Mouse (Mus musculus) right cerebral cortex, postnatal 14 days (tissue): Measurements from ENCODE around the gene Naa40.

Source experiments
- DNase-seq: peaks from one replicate; pipeline ENCODE4 v3.0.0; 2022

Gene Naa40

DNA sequence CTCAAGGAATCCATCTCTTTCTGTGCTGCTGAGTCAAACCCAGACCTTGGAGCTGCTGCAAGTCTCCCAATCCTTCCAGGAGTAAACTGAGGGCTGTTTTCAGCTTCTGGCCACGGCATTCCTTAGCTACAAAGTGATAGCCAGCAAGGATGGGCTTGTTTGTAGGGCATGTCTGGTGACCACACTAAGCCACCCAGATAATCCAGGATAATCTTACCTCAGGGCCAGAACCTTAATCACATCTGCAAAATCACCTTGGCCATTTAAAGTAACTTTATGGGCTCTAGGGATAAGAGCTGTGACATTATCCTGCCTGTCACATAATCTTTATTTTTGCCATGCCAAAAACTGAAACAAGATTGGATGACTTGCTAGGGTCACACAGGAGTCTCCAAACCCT lies 28.8 kb downstream of the Naa40 start:
- DNase-seq, result no peak

DNA sequence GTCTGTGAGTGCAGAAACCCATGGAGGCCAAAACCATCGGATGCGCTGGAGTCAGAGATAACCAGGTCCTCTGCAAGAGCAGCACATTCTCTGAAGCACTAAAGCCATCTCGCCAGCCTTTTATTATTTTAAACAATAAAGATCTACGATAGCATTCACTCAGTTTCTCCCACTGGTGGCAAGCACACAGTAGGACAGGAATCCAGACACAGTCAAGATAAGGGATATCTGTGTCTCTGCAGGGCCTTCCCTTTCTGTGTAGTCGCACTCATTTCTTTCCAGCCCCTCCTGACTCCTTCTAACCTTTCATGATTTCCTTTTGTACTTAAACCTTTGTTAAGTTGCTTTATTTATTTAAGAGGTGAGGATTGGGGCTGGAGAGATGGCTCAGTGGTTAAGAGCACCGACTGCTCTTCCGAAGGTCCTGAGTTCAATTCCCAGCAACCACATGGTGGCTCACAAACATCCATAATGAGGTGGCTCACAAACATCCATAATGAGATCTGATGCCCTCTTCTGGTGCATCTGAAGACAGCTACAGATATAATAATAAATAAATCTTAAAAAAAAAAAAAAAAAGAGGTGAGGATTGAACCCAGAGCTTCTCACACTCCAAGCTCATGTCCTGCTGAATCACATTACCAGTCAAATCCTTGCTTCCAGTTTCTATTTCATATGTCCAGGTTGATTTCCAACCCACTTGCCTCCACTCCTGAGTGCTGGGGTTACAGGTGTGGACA lies 30.9 kb downstream of the Naa40 start:
- no peak for DNase-seq

GRCm38 (mm10) chr19:7205753-7206736 lies 34.9 kb downstream of the Naa40 start, which contains the start of gene Otub1:
TSS of gene Otub1 (minus strand) at chr19:7206316.
- DNase-seq, result peak; percentile 88

GRCm38 (mm10) chr19:7205326-7205725 lies 35.7 kb downstream of the Naa40 start:
- no peak for DNase-seq

GRCm38 (mm10) chr19:7204898-7205297 lies 36.1 kb downstream of the Naa40 start:
- DNase-seq, result no peak

DNA sequence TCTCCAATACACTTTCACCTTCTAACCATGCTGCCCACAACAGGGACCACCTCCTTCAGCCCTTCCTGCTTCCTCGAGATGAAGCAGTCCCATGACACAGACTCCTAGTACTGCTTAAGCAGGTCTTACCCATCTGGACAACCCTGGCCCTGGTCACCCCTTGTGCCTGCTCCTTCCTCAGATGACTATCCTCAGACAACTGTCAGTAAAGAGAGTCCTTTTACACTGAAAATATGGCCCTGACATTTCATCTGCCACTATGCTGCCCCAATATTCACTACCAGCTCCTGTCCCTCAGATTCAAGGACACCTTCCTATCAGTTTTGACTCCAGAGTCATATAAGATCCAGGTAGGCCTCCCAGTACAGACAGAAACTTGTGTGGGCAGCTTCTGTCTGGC lies 40.6 kb downstream of the Naa40 start:
- DNase-seq, result no peak

DNA sequence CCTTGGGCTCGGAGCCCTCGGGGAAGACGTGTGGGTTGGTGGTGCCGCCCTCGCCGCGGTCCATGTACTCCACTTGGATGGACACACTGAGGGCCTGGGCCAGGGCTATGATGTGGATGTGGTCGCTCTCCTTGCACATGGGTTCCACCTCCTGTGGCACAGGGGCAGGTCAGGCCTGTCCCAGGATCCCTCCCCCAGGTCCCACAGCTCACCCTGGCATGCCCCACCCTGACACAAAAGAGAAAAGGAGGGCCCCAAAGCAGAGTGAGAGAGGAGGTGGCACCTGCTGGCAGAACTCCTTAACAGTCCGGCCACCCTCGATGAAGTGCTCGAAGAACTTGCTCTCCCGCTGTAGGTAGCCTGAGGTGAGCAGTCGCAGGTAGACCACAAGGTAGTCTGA lies 41.9 kb downstream of the Naa40 start:
- no peak for DNase-seq

DNA sequence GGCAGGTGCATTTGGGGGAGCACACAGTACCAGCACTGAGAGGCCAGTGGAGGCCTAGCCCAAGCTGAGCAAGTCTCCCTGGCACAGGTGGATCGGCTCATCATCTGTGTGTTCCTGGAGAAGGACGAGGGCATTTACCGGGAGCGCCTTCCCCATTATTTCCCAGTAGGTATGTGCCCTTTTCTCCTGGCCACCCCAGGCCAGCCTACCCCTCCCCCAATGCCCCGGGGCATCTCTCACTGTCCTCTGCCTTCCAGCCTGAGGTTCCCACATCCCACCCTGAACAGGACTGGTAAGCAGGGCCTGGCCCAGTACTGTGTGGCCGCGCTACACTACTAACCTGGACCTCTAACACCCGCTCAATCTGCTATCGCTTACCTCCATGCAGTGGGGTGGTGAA lies 43.5 kb downstream of the Naa40 start:
- no peak for DNase-seq

DNA sequence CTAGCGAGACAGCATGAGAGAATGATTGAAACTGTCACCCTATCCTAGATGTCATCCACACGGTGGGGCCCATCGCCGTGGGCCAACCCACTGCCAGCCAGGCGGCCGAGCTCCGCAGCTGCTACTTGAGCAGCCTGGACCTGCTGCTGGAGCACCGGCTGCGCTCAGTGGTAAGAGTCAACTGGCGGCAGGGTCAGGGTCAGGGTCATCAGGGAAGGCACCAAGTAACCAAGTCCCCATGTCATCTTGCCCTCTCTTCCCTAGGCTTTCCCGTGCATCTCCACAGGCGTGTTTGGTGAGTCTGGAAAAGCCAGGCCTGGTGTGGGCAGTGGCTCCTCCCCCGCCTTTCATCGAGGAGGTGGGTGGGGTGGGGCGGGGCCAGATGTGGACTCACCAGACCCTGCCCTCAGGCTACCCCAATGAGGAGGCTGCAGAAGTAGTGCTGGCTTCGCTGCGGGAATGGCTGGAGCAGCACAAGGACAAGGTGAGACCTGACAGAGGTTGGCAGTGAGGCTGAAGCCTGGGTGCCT lies 44.2 kb downstream of the Naa40 start:
- no peak for DNase-seq

DNA sequence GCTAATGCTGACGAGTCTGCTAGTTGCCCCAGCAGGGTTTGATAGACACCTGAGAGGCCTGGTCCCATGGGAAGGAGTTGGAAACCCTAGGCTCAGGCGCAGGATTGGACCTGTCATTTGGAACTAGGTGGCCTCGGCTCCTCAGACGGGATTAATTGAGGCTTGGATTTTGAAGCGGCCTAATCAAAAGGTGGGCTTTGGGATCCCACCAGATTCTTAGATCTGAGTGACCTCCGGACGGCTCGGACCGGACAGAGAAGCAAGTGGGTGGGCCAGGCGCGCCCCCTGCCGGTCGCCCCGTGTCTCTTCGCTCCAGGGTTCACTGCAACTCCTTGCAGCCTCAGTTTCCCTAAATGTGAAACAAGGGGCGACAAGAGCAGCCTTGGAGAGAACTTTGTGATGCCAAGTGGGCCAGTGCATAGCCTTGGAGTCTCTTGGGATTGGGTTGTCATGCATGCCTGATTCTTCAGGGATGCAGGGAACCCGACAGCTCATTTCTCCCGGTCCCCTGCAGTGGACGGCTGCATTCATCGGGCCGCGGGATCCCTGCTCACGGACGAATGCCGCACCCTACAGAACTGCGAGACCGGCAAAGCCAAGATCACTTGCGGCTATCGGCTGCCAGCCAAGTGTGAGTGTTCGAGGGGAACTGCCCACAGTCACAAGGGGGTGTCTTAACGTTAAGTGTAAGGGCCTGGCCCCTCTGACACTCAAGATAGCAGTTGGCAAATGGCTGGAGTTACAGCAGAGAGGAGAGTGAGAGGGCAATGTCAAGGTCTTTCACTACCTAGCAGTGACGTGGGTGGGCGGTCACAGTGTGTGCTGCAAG lies 44.9 kb downstream of the Naa40 start:
- DNase-seq, result peak; percentile 47

DNA sequence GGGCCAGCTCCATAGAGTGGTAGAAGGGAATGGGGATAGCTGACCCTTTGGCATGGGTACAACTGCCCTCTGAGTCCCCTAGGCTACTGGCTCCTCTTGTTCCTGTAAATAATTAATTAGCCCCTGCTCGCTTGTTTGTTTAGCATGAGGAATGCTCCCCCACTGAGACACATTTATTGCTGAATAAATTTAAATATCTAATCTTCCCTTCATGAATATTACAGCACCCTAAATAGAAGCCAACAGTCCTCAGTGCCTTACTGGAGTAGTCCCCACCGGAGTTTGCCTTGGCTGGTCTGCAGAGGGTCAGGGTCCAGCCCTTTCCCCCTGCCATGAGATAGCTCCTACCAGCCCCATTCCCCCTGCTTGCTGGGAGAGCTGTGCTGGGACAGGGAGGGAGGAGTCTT lies 48.4 kb downstream of the Naa40 start:
- no peak for DNase-seq

GRCm38 (mm10) chr19:7191639-7192038 lies 49.3 kb downstream of the Naa40 start:
- DNase-seq, result no peak

DNA sequence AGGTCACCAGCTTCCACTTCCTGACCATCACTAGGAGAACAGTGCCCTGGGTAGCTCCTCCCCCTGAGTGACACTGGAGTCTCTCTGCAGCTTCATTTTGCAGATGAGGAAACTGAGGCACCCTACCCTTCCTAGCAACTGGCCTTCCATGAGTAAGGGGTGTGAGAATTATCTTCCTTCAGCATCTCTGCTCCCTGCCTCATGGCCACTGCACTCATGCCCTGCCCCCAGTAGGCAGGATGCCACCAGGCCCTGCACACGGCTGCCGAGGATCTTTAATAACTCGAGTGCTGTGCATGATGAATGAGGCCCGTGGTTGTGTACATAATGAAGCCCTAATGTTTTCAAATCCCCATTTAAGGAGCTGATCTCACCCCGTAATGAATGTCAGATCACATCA lies 50.0 kb downstream of the Naa40 start:
- DNase-seq, result no peak

GRCm38 (mm10) chr19:7189026-7189425 lies 52.0 kb downstream of the Naa40 start:
- DNase-seq, result no peak

DNA sequence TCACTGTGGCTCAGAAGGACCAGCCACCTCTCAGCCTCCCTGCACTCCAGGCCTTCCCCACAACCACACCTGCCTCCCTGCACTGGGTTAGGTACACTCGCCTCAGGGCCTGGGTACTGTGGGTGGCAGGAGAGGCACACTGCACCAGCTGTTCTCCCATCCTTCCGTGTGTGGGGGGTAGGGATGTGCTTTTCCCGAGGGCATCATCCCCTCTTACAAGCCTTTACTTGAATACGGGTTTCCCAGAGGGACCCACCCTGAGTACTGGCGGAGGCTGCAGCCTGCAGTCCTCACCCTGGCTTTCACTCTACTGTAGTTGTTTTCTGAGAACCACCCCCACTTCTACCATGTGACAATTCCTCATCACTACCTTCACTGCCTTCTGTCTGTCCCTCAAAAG lies 53.8 kb downstream of the Naa40 start:
- no peak for DNase-seq

GRCm38 (mm10) chr19:7185715-7186291 lies 55.2 kb downstream of the Naa40 start:
- DNase-seq, result no peak

DNA sequence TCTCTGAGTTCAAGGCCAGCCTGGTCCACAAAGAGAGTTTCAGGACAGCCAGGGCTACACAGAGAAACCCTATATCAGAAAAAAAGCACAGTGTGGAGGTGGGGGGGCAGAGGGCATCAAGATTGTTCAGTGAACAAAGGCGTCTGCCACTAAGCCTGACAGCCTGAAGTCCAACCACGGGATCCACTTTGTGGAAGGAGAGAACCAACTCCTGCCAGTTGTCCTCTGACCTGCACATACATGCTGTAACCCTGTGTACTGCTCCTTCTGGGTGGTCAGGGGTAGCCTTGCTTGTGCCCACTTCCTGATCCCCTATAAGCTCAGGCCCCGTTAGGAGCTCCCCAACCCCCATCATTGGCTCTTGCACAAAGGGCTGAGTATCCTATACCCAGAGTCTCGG lies 55.9 kb downstream of the Naa40 start:
- DNase-seq, result no peak

DNA sequence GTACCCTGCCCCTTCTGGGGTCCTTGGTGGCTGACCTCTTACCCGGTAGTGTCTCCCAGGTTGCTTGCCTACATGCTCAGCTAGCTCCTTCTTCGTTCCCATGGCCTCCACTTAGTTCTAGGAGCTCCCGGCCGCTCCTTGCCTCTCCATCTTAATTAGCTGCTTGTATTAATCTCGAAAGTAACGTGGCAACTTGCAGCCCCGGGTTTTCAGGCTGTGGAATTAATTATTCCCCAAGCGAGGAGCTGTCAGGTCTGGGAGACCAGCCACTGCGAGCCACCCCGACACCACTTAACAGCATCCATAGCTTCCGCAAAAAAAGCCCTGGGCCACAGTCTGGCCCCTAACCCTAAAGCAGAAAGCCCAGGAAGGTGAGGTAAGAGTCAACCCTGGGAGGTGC lies 57.6 kb downstream of the Naa40 start:
- DNase-seq, result no peak

DNA sequence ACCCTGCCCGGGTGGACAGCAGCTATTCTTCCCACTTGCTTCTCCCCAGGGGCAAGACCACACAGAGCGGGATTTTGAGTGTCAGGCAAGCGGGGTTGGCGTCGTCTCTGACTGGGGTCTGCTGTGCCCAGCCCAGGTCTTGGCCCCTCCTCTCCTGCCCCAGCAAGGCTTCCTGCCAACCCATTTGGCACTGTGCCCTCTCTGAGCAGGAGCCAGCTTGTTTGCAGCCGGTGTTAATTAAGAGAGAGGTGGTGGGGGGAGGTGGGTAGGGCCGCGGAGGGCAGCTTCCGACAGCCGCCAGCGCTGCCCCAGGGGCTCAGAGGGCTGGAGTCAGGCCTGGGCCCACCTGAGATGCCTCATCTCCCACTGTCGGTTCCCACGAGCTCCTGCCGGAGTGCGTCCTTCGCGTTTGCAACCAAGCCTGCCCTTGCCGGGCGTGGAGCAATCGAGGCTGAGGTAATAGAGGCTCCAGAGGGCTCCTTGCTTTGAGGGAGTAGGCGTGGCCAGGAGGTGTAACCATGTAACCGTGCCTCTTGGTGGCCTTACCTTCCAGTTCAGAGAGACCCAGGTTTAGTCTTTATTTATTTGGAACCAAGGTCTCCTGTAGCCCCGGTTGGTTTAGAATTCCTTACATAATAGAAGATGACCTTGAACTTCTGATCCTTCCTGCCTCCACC lies 58.6 kb downstream of the Naa40 start:
- peak; percentile 74 for DNase-seq

GRCm38 (mm10) chr19:7181496-7181895 lies 59.5 kb downstream of the Naa40 start:
- no peak for DNase-seq

DNA sequence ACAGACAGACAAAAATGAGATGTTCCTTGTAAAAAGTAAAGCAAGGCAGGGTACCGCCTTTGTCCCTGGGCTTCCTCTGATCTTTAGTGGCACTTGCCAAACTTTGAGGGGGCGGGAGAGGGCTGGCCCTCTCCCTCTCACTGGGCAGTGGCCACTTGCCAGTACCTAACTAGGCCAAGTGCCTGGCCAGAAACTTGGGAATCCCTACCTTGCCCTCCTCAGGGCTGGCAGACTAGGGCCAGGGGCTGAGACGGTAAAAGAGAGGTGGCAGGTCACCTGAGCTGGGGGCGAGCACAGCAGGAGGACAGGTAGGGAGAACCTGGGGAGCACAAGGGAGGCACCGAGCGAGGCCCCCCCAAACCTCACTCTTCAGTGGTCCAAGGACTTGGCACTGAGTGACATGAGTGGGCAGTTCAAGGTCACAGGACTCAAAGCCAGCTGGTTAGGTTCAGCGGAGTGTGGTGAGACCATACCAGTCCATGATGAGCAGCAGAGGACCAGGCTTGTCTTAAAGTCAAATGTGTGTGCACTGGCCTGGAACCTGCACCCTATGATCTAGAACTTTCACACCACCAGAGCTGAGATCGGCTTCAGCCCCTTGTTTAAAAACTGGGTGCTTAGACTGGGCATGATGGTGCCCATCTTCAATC lies 60.1 kb downstream of the Naa40 start:
- DNase-seq, result no peak
